Mouse (Mus musculus) cerebellum, adult 2 months (tissue): ENCODE measurements around the gene Dirc2. TPM values are rescaled to one million over a fixed set of nuclear protein-coding genes. Genes with fewer than 3 reads are reported as not detected.

Experiments used
- DNase-seq, 2 experiments: peaks; one replicate each; pipeline ENCODE4 v3.0.0; 2021
- H3K27ac ChIP-seq: fragments of 200-500 bp; 2 replicates; pipeline ENCODE4 v1.5.1; 2012; ENCODE audit warnings: low read length, control low read depth, inconsistent platforms; ENCODE audit not compliant: insufficient read depth
- H3K27me3 ChIP-seq: fragments of 200-500 bp; 2 replicates; pipeline ENCODE4 v1.6.1; 2012; ENCODE audit warnings: inconsistent platforms, mild to moderate bottlenecking, low read length, moderate library complexity; ENCODE audit not compliant: control insufficient read depth, insufficient read depth
- H3K4me1 ChIP-seq: fragments of 200-500 bp; 2 replicates; pipeline ENCODE4 v1.6.1; 2011; ENCODE audit warnings: low read length; ENCODE audit not compliant: control insufficient read depth, insufficient read depth
- H3K4me3 ChIP-seq: fragments of 200-500 bp; replicated peaks from 2 replicates; pipeline ENCODE3; 2011; ENCODE audit warnings: mild to moderate bottlenecking, low read depth, low read length, control low read depth; ENCODE audit not compliant: insufficient read depth
- CTCF ChIP-seq: fragments of 200-500 bp; IDR thresholded peaks from 2 replicates; pipeline ENCODE4 v1.5.1; 2011; ENCODE audit warnings: low read depth, mild to moderate bottlenecking, control low read depth, low read length, moderate library complexity, borderline replicate concordance; ENCODE audit not compliant: insufficient read depth
- POLR2A ChIP-seq: fragments of 200-500 bp; IDR thresholded peaks from 2 replicates; pipeline ENCODE4 v1.6.1; 2011; ENCODE audit warnings: low read length, control low read depth, borderline replicate concordance; ENCODE audit not compliant: insufficient read depth
- WGBS: fragments of 180-500 bp; shearing (Covaris S2); methylation state at CpG from one replicate; pipeline ENCODE4 v1.1.7; 2018; 5-methylcytosine and 5-hydroxymethylcytosine counted together
- polyA plus RNA-seq: library from polyadenylated mRNA; depleted of rRNA; stranded (reverse); fragments of >200 nt; gene quantifications from 2 replicates; pipeline ENCODE4 v1.2.3, GENCODE M21; 2012

The Dirc2 gene
- polyA plus RNA-seq, 1 experiment, result 56.8 TPM

DNA sequence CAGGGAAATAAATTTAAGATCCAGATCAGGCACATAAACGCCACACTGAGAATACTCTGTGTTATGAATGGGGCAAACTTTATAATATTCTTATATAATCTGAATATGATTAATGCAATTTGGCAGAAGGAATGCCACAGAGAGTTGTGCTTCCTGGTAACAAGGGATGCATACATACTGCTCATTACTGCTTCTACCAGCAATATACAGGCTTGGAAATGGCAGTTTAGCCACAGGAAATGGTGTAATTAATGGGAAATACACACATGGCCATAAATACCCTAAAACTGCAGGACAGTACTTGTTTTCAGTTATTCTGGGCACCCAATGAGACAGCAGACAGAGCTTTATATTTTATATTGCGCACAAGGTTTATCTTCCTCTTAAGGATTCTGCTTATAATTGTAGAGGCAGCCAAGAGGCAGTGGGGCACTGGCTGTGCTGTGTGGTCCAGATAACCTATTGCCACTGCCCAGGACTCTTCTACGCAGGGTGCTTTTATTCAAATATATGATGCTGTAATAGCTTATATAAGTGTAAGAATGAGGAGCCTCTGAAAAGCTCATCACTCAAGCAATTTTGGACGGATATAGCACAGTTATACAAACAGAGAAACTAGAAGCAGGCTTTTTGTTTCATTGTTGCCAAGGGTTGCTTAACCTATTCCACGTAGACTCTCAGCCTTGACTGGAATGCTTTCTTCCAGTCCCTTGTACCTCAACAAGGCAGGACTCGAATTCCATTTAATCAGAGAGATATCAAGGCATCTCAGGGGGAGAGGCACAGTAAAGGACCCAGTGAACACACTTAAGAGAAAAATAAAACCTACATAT is 13.4 kb downstream of the Dirc2 start:
- no peak for TF ChIP-seq POLR2A
- no peak for TF ChIP-seq CTCF
- WGBS, result 80% methylated on average over 6 of the region's 6 CpGs
- no peak for DNase-seq

DNA sequence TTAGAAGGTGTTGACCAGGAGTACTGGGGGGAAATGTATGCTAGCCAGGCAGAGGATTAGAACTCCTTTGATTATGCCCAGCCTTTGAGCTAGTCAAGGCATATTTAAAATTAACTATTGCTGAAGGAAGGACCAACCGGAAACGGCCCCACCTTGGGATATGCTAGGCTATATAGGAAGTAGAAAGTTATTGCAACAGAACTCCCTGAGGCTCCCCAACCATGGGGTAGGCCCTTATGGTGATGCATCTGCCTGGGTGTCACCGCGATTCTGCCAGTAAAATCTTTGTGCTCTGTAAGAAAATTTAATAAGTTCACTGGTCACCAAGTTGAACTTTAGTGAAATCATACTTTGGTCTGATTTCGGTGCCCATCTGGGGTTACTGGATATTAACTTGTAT is 15.2 kb downstream of the Dirc2 start:
- TF ChIP-seq POLR2A (no peak), CTCF (no peak)
- H3K4me3 ChIP-seq, result no peak overlapping the region
- H3K27ac ChIP-seq, result no peak overlapping the region
- WGBS, result 97% methylated on average over 5 of the region's 5 CpGs
- no peak for DNase-seq
- no peaks in the 10 kb centered on the region for H3K4me1 ChIP-seq
- H3K27me3 ChIP-seq, result no peaks in the 10 kb centered on the region

More for the DNA sequence above, 13.4 kb downstream of the Dirc2 start:
- Histone ChIP-seq H3K4me3 (no peak overlapping the region), H3K27ac (no peak overlapping the region), H3K27me3 (no peaks in the 10 kb centered on the region), H3K4me1 (no peaks in the 10 kb centered on the region)

DNA sequence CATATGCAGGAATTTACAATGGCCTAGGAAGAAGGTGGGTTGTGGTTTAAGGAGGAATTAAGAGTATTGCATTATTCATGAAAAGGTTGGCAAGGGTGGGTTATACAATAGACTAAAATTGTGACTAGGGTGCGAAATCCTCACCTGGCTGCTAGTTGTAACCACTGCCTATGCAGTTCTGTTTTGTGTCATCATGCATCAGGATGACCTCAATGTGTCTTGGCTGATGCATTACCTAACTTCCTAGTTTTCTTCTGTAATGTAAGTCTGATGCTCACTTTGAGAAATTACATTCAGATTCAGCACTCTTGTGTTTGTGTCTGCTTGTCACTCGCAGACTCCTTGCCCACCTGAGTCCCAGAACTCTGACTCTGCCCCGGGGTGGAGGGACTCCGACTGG is 17.3 kb downstream of the Dirc2 start:
- no peaks in the 10 kb centered on the region for H3K27me3 ChIP-seq
- no peak for TF ChIP-seq POLR2A
- TF ChIP-seq CTCF, result no peak
- DNase-seq, result no peak
- H3K4me3 ChIP-seq, result no peak overlapping the region
- 86% methylated on average over 4 of the region's 4 CpGs for WGBS
- peaks cover 8% of the 10 kb centered on the region for H3K4me1 ChIP-seq
- no peak overlapping the region for H3K27ac ChIP-seq

DNA sequence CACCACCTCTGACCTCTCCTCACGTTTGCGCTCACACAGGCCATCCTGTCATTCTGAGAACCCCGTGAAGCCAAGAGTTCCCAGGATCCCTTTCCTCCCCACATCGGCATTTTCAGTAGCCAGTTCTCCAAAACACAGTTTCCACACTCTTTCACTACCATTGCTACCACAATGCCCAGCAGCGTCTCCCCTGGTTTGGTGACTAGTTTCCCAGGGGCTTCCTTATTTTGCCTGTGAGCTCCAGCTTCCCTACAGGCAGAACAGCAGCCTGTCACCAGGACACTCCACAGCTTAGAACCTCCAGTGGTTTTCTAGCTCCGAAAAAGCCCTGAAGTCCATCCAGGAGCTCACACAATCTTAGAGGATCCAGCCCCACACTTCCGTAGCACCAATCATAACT is 19.8 kb downstream of the Dirc2 start:
- Histone ChIP-seq H3K4me1 (peaks cover 9% of the 10 kb centered on the region), H3K4me3 (no peak overlapping the region), H3K27me3 (no peaks in the 10 kb centered on the region), H3K27ac (no peak overlapping the region)
- DNase-seq, result no peak
- WGBS, result 90% methylated on average over 7 of the region's 7 CpGs
- no peak for TF ChIP-seq POLR2A
- no peak for TF ChIP-seq CTCF

DNA sequence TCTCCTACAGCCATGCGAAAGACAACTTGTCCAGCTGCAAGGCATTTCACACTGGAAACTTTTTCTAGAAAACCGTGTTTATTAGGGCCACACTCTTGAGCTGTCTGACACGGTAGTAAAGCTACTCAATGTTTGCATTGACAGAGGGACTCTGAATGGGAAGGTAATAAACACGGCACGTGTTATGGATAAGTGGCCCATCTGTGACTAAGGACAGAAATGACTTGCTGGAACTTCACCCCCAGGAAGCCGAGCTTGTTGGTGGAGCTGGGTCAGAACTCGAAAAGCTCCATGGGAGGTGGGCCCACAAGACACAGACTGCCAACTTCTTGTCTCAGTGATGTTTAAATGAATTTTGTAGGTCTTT is 20.9 kb downstream of the Dirc2 start:
- Histone ChIP-seq H3K27ac (no peak overlapping the region), H3K4me3 (no peak overlapping the region), H3K27me3 (no peaks in the 10 kb centered on the region), H3K4me1 (peaks cover 9% of the 10 kb centered on the region)
- WGBS, result 45% methylated on average over 7 of the region's 7 CpGs
- DNase-seq, result no peak
- TF ChIP-seq POLR2A (no peak), CTCF (no peak)

DNA sequence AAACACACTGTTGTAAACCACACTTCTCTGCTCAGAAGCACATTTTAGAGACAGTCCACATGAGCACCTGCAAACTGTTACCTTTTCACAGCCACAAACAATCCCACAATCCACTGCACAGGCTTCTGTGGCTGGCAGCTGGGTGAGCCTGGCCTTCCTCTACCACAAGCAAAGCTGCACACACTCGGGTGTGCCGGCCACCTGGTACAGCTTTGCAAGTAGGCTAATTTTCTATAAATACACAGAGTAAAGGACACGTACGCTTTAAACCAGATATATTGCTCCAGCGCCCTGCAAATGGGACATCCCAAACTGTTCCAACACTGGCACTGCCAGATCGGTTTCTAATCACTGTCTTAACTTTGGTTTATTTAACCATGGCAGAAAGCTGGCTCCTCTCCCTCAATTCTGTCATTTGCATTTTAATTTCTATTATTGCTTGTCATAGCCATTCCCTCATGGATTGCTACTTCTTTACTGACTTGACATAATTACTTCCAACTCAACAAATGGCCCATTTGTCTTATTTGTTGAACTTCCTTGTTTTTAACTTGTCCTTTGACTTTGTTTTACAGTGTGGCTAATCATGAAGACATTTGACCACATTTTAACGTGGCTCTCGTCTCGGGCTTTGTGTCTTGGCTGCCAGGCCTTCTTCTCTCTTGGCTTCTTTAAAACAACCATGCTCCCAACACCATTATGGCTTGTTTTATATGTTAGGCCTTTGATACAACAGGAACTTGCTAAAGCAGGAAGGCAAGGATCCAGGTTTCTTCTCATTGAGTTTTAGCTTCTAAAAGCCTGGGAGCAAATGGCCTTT is 21.5 kb downstream of the Dirc2 start:
- WGBS, result 26% methylated on average over 9 of the region's 9 CpGs
- Histone ChIP-seq H3K4me3 (no peak overlapping the region), H3K27ac (no peak overlapping the region), H3K27me3 (no peaks in the 10 kb centered on the region), H3K4me1 (peaks cover 9% of the 10 kb centered on the region)
- peak in 1 of 2 experiments; percentile 46 for DNase-seq
- no peak for TF ChIP-seq CTCF
- no peak for TF ChIP-seq POLR2A

DNA sequence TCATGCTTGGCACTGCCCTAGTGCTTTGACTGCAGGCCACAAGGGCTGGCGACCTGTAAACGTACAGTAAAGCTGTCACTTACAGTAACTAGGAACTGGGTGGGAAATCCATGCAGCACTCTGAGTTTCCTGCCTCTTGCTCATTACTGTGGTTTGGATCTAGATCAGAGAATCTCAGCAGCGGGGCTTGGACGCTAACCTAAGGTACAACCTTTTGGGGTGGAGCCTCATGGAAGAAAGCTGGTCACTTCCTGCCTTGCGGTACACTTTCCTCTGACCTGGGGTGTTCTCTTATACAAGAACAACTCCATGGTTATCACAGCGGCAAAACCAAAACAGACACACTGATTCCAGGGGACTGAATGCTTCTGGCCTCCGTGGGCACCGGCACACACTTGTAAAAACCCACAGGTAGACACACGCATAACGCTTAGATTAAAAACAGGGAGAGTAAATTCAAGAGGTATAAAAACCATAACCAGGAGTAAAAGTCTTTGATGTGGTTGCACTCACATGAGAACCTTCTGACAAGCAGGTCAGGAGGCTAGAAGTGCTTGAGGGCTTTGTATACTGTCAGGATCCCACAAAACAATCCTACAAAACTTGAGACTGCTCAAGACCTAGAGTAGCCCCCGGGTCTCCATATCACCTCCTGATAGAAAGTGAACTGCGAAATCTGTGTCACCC is 26.8 kb downstream of the Dirc2 start:
- H3K4me1 ChIP-seq, result peaks cover 15% of the 10 kb centered on the region
- H3K27ac ChIP-seq, result no peak overlapping the region
- 88% methylated on average over 12 of the region's 12 CpGs for WGBS
- H3K4me3 ChIP-seq, result no peak overlapping the region
- TF ChIP-seq POLR2A (no peak), CTCF (no peak)
- no peak for DNase-seq
- H3K27me3 ChIP-seq, result no peaks in the 10 kb centered on the region
